Mouse (Mus musculus): ENCODE measurements around the gene Bag1. TPM values are rescaled to one million over a fixed set of nuclear protein-coding genes. Genes with fewer than 3 reads are reported as not detected.

Gene Bag1
- total RNA-seq, 2 experiments from 2014 or later = 177 to 180 TPM

DNA sequence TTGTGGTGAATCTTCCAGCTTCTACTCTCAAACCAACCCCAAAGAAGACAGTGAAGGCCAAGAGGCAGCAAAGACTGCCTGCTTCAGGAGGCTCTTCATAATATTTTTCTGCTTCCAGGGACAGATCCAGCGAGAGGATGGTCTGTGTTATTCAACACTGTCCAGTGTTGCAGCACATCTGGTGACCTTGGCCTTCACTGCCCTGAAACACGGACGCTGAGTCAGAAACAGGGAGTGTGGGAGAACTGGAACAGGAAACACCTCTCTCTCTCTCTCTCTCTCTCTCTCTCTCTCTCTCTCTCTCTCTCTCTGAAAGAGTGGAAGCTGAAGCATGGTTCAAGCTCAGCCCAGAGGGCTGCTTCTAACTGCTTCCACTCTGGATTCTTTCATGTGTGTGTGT is 58.8 kb downstream of the Bag1 start:
- DNase-seq = peak; percentile 64

GRCm38 (mm10) chr4:40888839-40889238 is 59.3 kb downstream of the Bag1 start:
- no peak for DNase-seq

Small RNA genes lying within 50 kb of the gene (microRNA-seq; reads per million reads assigned to microRNA genes)
- 0 to 0.26 reads per million in 2 experiments for gene Mir3094 (ENCODE audit: borderline replicate concordance in 2 of 2)

Other genes with a start within 250 kb of the Bag1 start
- 10 to 100 TPM; 13.5 to 14.5 TPM for gene Aptx, start 245.1 kb downstream of the Bag1 start, total RNA-seq (2021)
- 10 to 100 TPM; 44.5 to 50.1 TPM for gene Dnaja1, start 226.1 kb downstream of the Bag1 start, total RNA-seq (2021)
- 10 to 100 TPM; 25.3 to 26.2 TPM for gene Smu1, start 190.4 kb downstream of the Bag1 start, total RNA-seq (2021)
- gene B4galt1, start 94.3 kb downstream of the Bag1 start, total RNA-seq (2021) = 10 to 100 TPM; 28.2 to 30.5 TPM
- not detected for gene Spink4, start 28.2 kb downstream of the Bag1 start, total RNA-seq (2021)
- 10 to 100 TPM; 20.4 to 24.0 TPM for gene Chmp5, start 113 bp upstream of the Bag1 start, total RNA-seq (2021)
- gene Nfx1, start 22.6 kb upstream of the Bag1 start, total RNA-seq (2021) = 10 to 100 TPM; 15.7 to 17.0 TPM
- 10 to 100 TPM; 12.6 to 13.5 TPM for gene Aqp7, start 99.8 kb upstream of the Bag1 start, total RNA-seq (2021)
- gene Aqp3, start 149.9 kb upstream of the Bag1 start, total RNA-seq (2021) = not detected
- gene Nol6, start 176.2 kb upstream of the Bag1 start, total RNA-seq (2021) = 10 to 100 TPM; 13.4 to 13.5 TPM
- gene Ube2r2, start 187.4 kb upstream of the Bag1 start, total RNA-seq (2021) = 100 to 1,000 TPM; 105 to 110 TPM